ENCODE assay signal across 15 mouse cellular contexts in the genomic region with DNA sequence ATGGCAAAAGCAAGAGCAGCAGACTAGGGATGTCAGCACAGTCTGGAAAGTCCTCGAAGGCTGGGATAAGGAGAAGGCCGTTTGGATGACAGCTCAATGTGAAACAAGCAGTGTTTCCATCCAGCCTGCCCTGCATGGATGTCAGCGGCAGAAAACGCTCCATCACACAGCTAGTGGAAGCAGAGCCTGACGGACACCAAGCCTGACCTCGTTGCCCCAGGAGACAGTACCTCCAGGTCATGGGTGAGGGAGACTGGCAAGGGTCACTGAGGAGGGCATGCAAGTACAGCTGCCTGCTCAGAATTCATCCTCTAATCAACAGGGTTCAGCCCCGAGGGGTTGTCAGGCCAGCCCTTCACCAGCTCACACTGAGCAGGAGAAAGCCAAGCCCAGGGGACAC.
DNase-seq lines count a peak whose midpoint lies in the region.
"Had no signal": no experiment of that assay in that cellular context is flagged by ENCODE, and none has a peak within 500 bp of the region (broad histone marks: within the 10 kb centered on the region; RNA-seq: fewer than 3 reads in every experiment).

No protein-coding gene starts in this region.

- peak; percentile 25 for DNase-seq in adrenal gland, adult 2 months
- no peak for DNase-seq in adrenal gland, postnatal 25 days
- DNase-seq in left cerebral cortex, postnatal 4 days, result peak; percentile 2
- DNase-seq in left cerebral cortex, postnatal 36 days (ENCODE audit: low spot score in 2 of 2), result no peak
- peak; percentile 69 for DNase-seq in embryo, embryonic 10.5 days (ENCODE audit: low spot score)
- peak; percentile 35 for DNase-seq in retina, embryonic 14.5 days (ENCODE audit: low spot score)
- DNase-seq in lung, postnatal 14 days, result no peak
- no peak for DNase-seq in limb, embryonic 10.5 days (ENCODE audit: low spot score)
- DNase-seq: cerebellum, adult 8-10 months; kidney, adult 9 months; layer of hippocampus, postnatal 36 days; right cerebral cortex, postnatal 14 days had no signal

- 42% methylated on average over 7 of the region's 7 CpGs for WGBS in limb, embryonic 10.5 days

- intact Hi-C loops in left cerebral cortex, postnatal 4 days (cut with DNase I), result no loop called here
- intact Hi-C loops in left cerebral cortex, postnatal 36 days (cut with DNase I), result no loop called here

- peaks cover 3% of the 10 kb centered on the region; the same call in 1 of the 2 replicates for H3K4me1 ChIP-seq in limb, embryonic 10.5 days
- H3K4me1 ChIP-seq: forebrain, embryonic 15.5 days; liver, embryonic 12.5 days; lung, embryonic 15.5 days had no signal

- H3K36me3 ChIP-seq in limb, embryonic 10.5 days, result no peaks in the 10 kb centered on the region
- H3K36me3 ChIP-seq: forebrain, embryonic 15.5 days; liver, embryonic 12.5 days; lung, embryonic 15.5 days had no signal

- H3K27me3 ChIP-seq in limb, embryonic 10.5 days (ENCODE audit: low read depth, poor library complexity, severe bottlenecking), result no peaks in the 10 kb centered on the region
- H3K27me3 ChIP-seq: forebrain, embryonic 15.5 days; liver, embryonic 12.5 days; lung, embryonic 15.5 days had no signal

- H3K4me3 ChIP-seq in limb, embryonic 10.5 days, result no peak overlapping the region
- H3K4me3 ChIP-seq: forebrain, embryonic 15.5 days; liver, embryonic 12.5 days; lung, embryonic 15.5 days had no signal

- H3K9me3 ChIP-seq in limb, embryonic 10.5 days (replicated peaks), result no peaks in the 10 kb centered on the region
- H3K9me3 ChIP-seq: forebrain, embryonic 15.5 days; liver, embryonic 12.5 days; lung, embryonic 15.5 days had no signal

- H3K27ac ChIP-seq in limb, embryonic 10.5 days, result no peak overlapping the region
- H3K27ac ChIP-seq: forebrain, embryonic 15.5 days; liver, embryonic 12.5 days; lung, embryonic 15.5 days had no signal

Comparison
In these comparisons a context has a peak if more than half of its experiments do, and no peak if none do; other contexts are left out.
1. DNase-seq: peak in adrenal gland, adult 2 months (single experiment), left cerebral cortex, postnatal 4 days (single experiment), embryo, embryonic 10.5 days (single experiment) and retina, embryonic 14.5 days (single experiment); none in adrenal gland, postnatal 25 days (single experiment), left cerebral cortex, postnatal 36 days (0 of 2), lung, postnatal 14 days (single experiment) and limb, embryonic 10.5 days (single experiment).